Mouse (Mus musculus) liver, adult 2 months (tissue): ENCODE measurements around the gene Ppp1r10. TPM values are rescaled to one million over a fixed set of nuclear protein-coding genes. Genes with fewer than 3 reads are reported as not detected.
A peak's percentile ranks its signal among the peaks of the same experiment; 100 is the strongest.

Experiments
- DNase-seq: peaks from one replicate; pipeline ENCODE4 v3.0.0-alpha.2; 2011; ENCODE audit warnings: low read depth, low spot score; ENCODE audit errors: extremely low read depth
- H3K27ac ChIP-seq: fragments of 200-500 bp; replicated peaks from 2 replicates; pipeline ENCODE4 v1.5.1; 2012; ENCODE audit warnings: low read depth, mild to moderate bottlenecking, control low read depth, inconsistent platforms, low read length; ENCODE audit not compliant: insufficient read depth
- H3K27me3 ChIP-seq: fragments of 200-500 bp; 2 replicates; pipeline ENCODE4 v1.6.1; 2012; ENCODE audit warnings: mild to moderate bottlenecking, moderate library complexity, low read length, inconsistent platforms; ENCODE audit not compliant: control insufficient read depth, insufficient read depth
- H3K36me3 ChIP-seq: fragments of 200-500 bp; 2 replicates; pipeline ENCODE4 v1.6.1; 2012; ENCODE audit warnings: low read length, inconsistent platforms; ENCODE audit not compliant: control insufficient read depth, insufficient read depth
- H3K4me1 ChIP-seq: fragments of 200-500 bp; 2 replicates; pipeline ENCODE4 v1.6.1; 2011; ENCODE audit warnings: low read length; ENCODE audit not compliant: control insufficient read depth, insufficient read depth
- H3K4me3 ChIP-seq: fragments of 200-500 bp; 2 replicates; pipeline ENCODE4 v1.5.1; 2011; ENCODE audit warnings: low read depth, mild to moderate bottlenecking, control low read depth, low read length, moderate library complexity; ENCODE audit not compliant: insufficient read depth
- H3K79me2 ChIP-seq: fragments of 200-500 bp; 2 replicates; pipeline ENCODE4 v1.6.1; 2012; ENCODE audit warnings: inconsistent platforms, mild to moderate bottlenecking, low read length, moderate library complexity; ENCODE audit not compliant: control insufficient read depth, insufficient read depth
- H3K9ac ChIP-seq: fragments of 200-500 bp; 2 replicates; pipeline ENCODE4 v1.6.1; 2012; ENCODE audit warnings: low read depth, mild to moderate bottlenecking, control low read depth, inconsistent platforms, low read length
- CTCF ChIP-seq: fragments of 200-500 bp; IDR thresholded peaks from 2 replicates; pipeline ENCODE4 v1.5.1; 2011; ENCODE audit warnings: low read depth, low read length, control low read depth
- POLR2A ChIP-seq: fragments of 200-500 bp; IDR thresholded peaks from 2 replicates; pipeline ENCODE4 v1.6.1; 2011; ENCODE audit warnings: low read length, control low read depth; ENCODE audit not compliant: insufficient read depth; ENCODE audit errors: extremely low read depth
- WGBS: fragments of 180-500 bp; shearing (Covaris S2); methylation state at CpG from one replicate; pipeline ENCODE4 v1.1.7; 2018; 5-methylcytosine and 5-hydroxymethylcytosine counted together
- polyA plus RNA-seq: library from polyadenylated mRNA; depleted of rRNA; stranded (reverse); fragments of >200 nt; gene quantifications from 2 replicates; pipeline ENCODE4 v1.2.3, GENCODE M21; 2012
- total RNA-seq: library from RNA; depleted of rRNA; stranded (reverse); fragments of >200 nt; gene quantifications from 2 replicates; pipeline ENCODE4 v1.2.3, GENCODE M21; 2014

Ppp1r10 gene
- total and polyA plus RNA-seq, 2 experiments, result 14.7 to 30.0 TPM

DNA sequence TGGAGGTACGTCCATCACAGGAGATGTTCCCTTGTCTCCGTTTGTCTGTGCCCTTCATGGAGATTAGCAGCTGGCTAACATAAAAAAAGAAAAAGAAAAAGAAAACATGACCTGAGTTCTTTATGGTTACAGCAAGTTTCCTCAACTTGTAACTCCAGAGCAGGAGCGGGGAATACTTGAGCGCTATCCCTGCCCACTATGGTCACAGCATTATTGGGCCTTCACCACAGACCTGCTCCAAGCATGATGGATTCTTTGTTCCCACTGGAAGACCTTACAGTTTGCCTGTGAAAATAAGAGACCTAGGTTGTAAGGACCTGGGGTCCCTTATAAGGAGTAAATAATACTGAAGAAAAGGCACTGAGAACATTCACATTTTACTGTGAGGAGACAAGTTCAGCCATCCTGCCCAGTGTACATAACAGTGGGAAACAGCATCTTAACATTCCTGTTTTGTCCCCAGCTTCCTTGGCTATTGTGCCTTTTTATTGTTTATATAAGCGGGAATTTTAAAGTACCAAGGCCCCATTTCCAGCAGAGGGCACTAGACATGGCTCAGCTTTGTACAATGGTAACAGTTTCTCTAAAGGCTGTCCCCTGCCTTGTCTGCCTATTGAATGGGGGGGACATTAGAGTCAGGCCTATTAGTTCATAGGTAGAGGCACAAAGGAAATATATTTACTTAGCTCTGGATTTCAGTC, 4.8 kb downstream of the Ppp1r10 start:
- no peaks in the 10 kb centered on the region; the same call in 1 of the 2 replicates for H3K79me2 ChIP-seq
- H3K9ac ChIP-seq, result no peak overlapping the region
- peak overlapping the region; percentile 24; the same call in 1 of the 2 replicates for H3K27ac ChIP-seq
- H3K36me3 ChIP-seq, result peaks cover 40% of the 10 kb centered on the region
- H3K27me3 ChIP-seq, result no peaks in the 10 kb centered on the region
- TF ChIP-seq CTCF (peak; percentile 34), POLR2A (no peak)
- DNase-seq, result peak; percentile 65
- H3K4me1 ChIP-seq, result peaks cover 17% of the 10 kb centered on the region
- H3K4me3 ChIP-seq, result no peak overlapping the region
- 65% methylated on average over 5 of the region's 5 CpGs for WGBS

DNA sequence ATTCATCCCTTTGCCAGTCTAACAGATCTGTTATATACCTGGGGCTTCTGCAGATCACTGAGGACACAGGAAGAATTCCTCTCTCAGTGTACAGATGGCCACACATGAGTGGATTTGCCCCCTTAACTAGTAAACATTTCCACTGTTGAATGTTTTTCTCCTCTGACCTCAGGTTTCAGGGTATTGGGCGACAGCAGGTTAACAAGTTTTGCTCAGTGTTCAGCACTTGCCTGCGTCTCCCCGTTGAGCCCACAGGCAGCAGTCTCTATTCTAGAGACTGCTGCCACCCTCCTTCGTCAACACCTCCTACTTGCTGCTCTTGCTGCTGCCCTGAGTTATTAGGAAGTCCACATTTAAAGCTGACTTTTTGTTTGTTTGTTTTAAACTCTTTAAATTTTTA, 5.5 kb downstream of the Ppp1r10 start:
- H3K4me1 ChIP-seq, result peaks cover 17% of the 10 kb centered on the region
- TF ChIP-seq CTCF (no peak), POLR2A (no peak)
- H3K79me2 ChIP-seq, result no peaks in the 10 kb centered on the region; the same call in 1 of the 2 replicates
- 32% methylated on average over 4 of the region's 4 CpGs for WGBS
- no peaks in the 10 kb centered on the region for H3K27me3 ChIP-seq
- DNase-seq, result no peak
- H3K36me3 ChIP-seq, result peaks cover 47% of the 10 kb centered on the region
- no peak overlapping the region for H3K9ac ChIP-seq
- H3K4me3 ChIP-seq, result no peak overlapping the region
- H3K27ac ChIP-seq, result no peak overlapping the region

DNA sequence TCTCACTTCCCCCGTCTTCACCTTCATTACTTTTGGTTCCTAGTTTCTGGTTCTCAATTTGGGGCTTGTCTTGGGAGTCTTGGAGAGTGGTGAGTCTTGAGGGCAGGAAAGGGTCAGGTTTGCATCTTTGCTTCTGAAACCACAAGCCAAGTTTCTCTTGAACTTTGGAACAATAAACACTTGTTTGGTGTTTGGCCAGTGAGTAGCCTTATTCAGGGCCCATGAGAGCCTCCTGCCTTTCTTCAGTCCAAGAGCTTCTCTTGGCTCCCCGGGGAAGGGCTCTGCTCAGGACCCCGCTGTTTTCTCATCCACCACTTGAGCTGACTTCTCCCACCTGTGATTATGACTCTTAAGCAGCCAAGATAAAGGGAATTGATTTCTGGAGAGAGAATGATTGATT, 6.3 kb downstream of the Ppp1r10 start:
- peaks cover 17% of the 10 kb centered on the region for H3K4me1 ChIP-seq

DNA sequence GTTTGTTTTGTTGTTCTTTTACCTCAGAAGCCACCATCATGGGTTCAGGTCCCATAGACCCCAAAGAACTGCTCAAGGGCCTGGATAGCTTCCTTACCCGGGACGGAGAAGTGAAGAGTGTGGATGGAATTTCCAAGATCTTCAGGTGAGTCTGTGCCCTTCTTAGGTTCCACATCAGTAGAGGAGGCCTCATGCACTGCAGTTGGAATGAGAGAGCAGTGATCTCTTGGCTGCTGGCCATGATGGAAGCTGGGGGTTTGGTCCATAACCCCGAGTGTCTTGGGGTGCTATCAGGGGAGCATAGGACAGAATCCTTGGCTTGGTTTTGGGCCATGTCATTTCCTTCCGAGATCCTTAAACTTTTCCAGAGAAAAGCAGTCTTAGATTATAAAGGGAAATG, 7.0 kb downstream of the Ppp1r10 start:
- no peak for DNase-seq
- H3K4me1 ChIP-seq, result peaks cover 17% of the 10 kb centered on the region
- no peaks in the 10 kb centered on the region for H3K27me3 ChIP-seq
- peak overlapping the region; percentile 28; the same call in 1 of the 2 replicates for H3K9ac ChIP-seq
- no peak overlapping the region for H3K27ac ChIP-seq
- 75% methylated on average over 4 of the region's 4 CpGs for WGBS
- no peak for TF ChIP-seq CTCF
- no peak for TF ChIP-seq POLR2A
- peaks cover 49% of the 10 kb centered on the region for H3K36me3 ChIP-seq
- no peak overlapping the region for H3K4me3 ChIP-seq
- no peaks in the 10 kb centered on the region; the same call in 1 of the 2 replicates for H3K79me2 ChIP-seq

More for the DNA sequence above, 6.3 kb downstream of the Ppp1r10 start:
- WGBS, result 51% methylated on average over 3 of the region's 3 CpGs
- no peak overlapping the region for H3K4me3 ChIP-seq
- DNase-seq, result peak; percentile 83
- TF ChIP-seq POLR2A (no peak), CTCF (no peak)
- H3K27ac ChIP-seq, result peak overlapping the region; percentile 31; the same call in 1 of the 2 replicates
- no peak overlapping the region for H3K9ac ChIP-seq
- no peaks in the 10 kb centered on the region for H3K27me3 ChIP-seq
- H3K36me3 ChIP-seq, result peaks cover 46% of the 10 kb centered on the region
- H3K79me2 ChIP-seq, result no peaks in the 10 kb centered on the region; the same call in 1 of the 2 replicates

DNA sequence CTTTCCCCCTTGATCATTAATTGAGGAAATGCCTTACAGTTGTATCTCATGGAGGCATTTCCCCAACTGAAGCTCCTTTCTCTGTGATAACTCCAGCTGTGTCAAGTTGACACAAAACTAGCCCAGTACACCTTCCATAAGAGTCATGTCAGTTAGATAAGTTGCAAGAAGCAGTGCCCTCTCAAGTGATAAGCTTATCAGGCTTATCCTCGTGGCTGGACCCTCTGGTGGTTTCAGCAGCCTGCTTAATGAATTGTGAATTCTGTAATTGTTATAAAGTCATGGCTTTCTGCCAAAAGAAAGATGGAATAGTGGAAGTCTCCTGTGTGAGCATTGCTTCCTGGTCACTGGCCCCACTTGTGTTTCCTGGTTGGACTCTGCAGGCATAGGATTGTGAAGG, 11.2 kb downstream of the Ppp1r10 start:
- no peak for DNase-seq
- Histone ChIP-seq H3K36me3 (peaks cover 67% of the 10 kb centered on the region), H3K4me3 (no peak overlapping the region), H3K9ac (no peak overlapping the region), H3K4me1 (peaks cover 4% of the 10 kb centered on the region), H3K27ac (no peak overlapping the region), H3K27me3 (no peaks in the 10 kb centered on the region), H3K79me2 (no peaks in the 10 kb centered on the region; the same call in 1 of the 2 replicates)
- WGBS, result 68% methylated on average over 1 of the region's 1 CpGs
- no peak for TF ChIP-seq CTCF
- TF ChIP-seq POLR2A, result no peak

DNA sequence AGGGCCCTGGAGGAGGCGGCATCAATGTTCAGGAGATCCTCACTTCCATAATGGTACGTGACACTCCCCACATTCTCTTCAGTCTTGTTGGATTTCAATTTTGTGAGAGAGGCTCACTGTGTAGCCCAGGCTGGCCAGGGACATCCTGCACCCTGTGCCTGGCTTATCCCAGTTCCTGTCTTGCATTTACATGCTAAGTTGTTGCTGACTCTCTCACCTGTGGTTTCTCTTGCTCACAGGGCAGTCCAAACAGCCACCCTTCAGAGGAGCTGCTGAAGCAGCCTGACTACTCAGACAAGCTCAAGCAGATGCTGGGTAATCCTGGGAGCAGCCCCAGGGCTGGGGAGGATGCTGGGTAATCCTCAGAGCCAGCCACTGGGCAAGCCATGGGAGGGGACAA, 13.3 kb downstream of the Ppp1r10 start:
- Histone ChIP-seq H3K4me3 (no peak overlapping the region), H3K27ac (no peak overlapping the region), H3K27me3 (no peaks in the 10 kb centered on the region), H3K36me3 (peaks cover 50% of the 10 kb centered on the region), H3K79me2 (no peaks in the 10 kb centered on the region), H3K4me1 (no peaks in the 10 kb centered on the region), H3K9ac (no peak overlapping the region)
- TF ChIP-seq POLR2A (no peak), CTCF (no peak)
- 96% methylated on average over 2 of the region's 2 CpGs for WGBS
- peak; percentile 3 for DNase-seq
